Mouse (Mus musculus) stomach, embryonic 16.5 days (tissue): Measurements from ENCODE around the gene Agap1. TPM values are rescaled to one million over a fixed set of nuclear protein-coding genes. Genes with fewer than 3 reads are reported as not detected.

Source experiments
- ATAC-seq: fragments of 200-750 bp; cut with Nextera tagmentation; 2 replicates; pipeline ENCODE4 v1.8.0; 2017; ENCODE audit warnings: moderate number of reproducible peaks, moderate TSS enrichment; ENCODE audit not compliant: insufficient read depth, low FRiP score
- H3K27ac ChIP-seq: fragments of 300-500 bp; sonication (generic); 2 replicates; pipeline ENCODE4 v1.5.1; 2014; ENCODE audit warnings: low read length
- H3K27me3 ChIP-seq: fragments of 300-500 bp; sonication (generic); 2 replicates; pipeline ENCODE4 v1.6.1; 2014; ENCODE audit warnings: low read length, control low read depth, mixed read lengths; ENCODE audit not compliant: control insufficient read depth, insufficient read depth
- H3K36me3 ChIP-seq: fragments of 300-500 bp; sonication (generic); 2 replicates; pipeline ENCODE4 v1.6.1; 2014; ENCODE audit warnings: low read length; ENCODE audit not compliant: control insufficient read depth, insufficient read depth
- H3K4me1 ChIP-seq: fragments of 300-500 bp; sonication (generic); 2 replicates; pipeline ENCODE4 v1.6.1; 2014; ENCODE audit warnings: low read length, control low read depth, mixed read lengths; ENCODE audit not compliant: control insufficient read depth, insufficient read depth
- H3K4me2 ChIP-seq: fragments of 300-500 bp; sonication (generic); 2 replicates; pipeline ENCODE4 v1.6.1; 2014; ENCODE audit warnings: low read depth, low read length, mixed read lengths
- H3K4me3 ChIP-seq: fragments of 300-500 bp; sonication (generic); replicated peaks from 2 replicates; pipeline ENCODE4 v1.5.1; 2014; ENCODE audit warnings: mild to moderate bottlenecking, low read length
- H3K9ac ChIP-seq: fragments of 300-500 bp; sonication (generic); 2 replicates; pipeline ENCODE4 v1.6.1; 2014; ENCODE audit warnings: low read length
- H3K9me3 ChIP-seq: fragments of 300-500 bp; sonication (generic); replicated peaks from 2 replicates; pipeline ENCODE4 v1.6.1; 2016; ENCODE audit warnings: low read length, control low read depth; ENCODE audit not compliant: control insufficient read depth
- whole genome bisulfite sequencing: fragments of 180-500 bp; shearing (Covaris S2); extraction: QIAGEN DNeasy Blood & Tissue Kit; methylation state at CpG from one replicate; pipeline ENCODE4 v1.1.7; 2014; 5-methylcytosine and 5-hydroxymethylcytosine counted together
- polyA plus RNA-seq: library from polyadenylated mRNA; unstranded; fragments of >200 nt; fragmentation: Nextera tagmentation; extraction: Ambion mirVana; gene quantifications from 2 replicates; pipeline ENCODE4 v1.2.1, GENCODE M21; 2015

Gene Agap1
- polyA plus RNA-seq, 1 experiment from 2014 or later, result 5.8 TPM

DNA sequence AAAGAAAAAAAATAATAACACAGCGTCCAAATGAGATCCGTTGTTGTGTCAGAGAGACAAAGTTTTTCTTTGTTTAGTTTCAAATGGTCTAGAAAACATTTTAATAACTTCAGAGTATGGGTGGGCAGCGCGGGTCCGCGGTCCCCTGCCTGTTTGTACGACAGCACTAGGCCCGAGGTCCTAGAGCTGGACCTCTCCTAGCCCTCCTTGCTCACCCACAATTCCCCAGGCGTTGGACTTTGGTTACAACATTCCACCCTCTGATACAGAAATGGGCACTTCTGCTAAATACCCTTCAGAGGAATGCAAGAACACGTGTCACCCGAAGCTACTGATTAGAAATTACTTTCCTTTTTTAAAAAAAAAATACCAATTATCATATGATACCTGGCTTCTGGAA, 296.7 kb downstream of the Agap1 start:
- ATAC-seq, result no peak
- no peaks in the 10 kb centered on the region for H3K36me3 ChIP-seq
- H3K9me3 ChIP-seq, result 0 out of 2 replicates have a peak, but pooled peaks cover 3% of the 10 kb centered on the region
- no peak overlapping the region for H3K9ac ChIP-seq
- H3K27me3 ChIP-seq, result no peaks in the 10 kb centered on the region
- no peak overlapping the region for H3K4me3 ChIP-seq
- H3K27ac ChIP-seq, result no peak overlapping the region
- peaks cover 2% of the 10 kb centered on the region; the same call in 1 of the 2 replicates for H3K4me1 ChIP-seq
- no peak overlapping the region for H3K4me2 ChIP-seq
- 63% methylated on average over 11 of the region's 11 CpGs for WGBS

GRCm38 (mm10) chr1:89752659-89753058, 298.1 kb downstream of the Agap1 start:
- no peaks in the 10 kb centered on the region for H3K36me3 ChIP-seq
- H3K4me3 ChIP-seq, result no peak overlapping the region
- 0 out of 2 replicates have a peak, but pooled peaks cover 3% of the 10 kb centered on the region for H3K9me3 ChIP-seq
- ATAC-seq, result no peak
- no peaks in the 10 kb centered on the region for H3K27me3 ChIP-seq
- H3K4me2 ChIP-seq, result no peak overlapping the region
- H3K9ac ChIP-seq, result no peak overlapping the region
- no peak overlapping the region for H3K27ac ChIP-seq
- peaks cover 2% of the 10 kb centered on the region; the same call in 1 of the 2 replicates for H3K4me1 ChIP-seq
- WGBS, result 97% methylated on average over 3 of the region's 3 CpGs

GRCm38 (mm10) chr1:89755358-89755757, 300.8 kb downstream of the Agap1 start:
- H3K9ac ChIP-seq, result no peak overlapping the region
- WGBS, result 69% methylated on average over 12 of the region's 12 CpGs
- ATAC-seq, result no peak
- no peak overlapping the region for H3K4me2 ChIP-seq
- 0 out of 2 replicates have a peak, but pooled peaks cover 3% of the 10 kb centered on the region for H3K9me3 ChIP-seq
- H3K4me3 ChIP-seq, result no peak overlapping the region
- H3K4me1 ChIP-seq, result peaks cover 2% of the 10 kb centered on the region; the same call in 1 of the 2 replicates
- no peaks in the 10 kb centered on the region for H3K27me3 ChIP-seq
- H3K27ac ChIP-seq, result no peak overlapping the region
- no peaks in the 10 kb centered on the region for H3K36me3 ChIP-seq

DNA sequence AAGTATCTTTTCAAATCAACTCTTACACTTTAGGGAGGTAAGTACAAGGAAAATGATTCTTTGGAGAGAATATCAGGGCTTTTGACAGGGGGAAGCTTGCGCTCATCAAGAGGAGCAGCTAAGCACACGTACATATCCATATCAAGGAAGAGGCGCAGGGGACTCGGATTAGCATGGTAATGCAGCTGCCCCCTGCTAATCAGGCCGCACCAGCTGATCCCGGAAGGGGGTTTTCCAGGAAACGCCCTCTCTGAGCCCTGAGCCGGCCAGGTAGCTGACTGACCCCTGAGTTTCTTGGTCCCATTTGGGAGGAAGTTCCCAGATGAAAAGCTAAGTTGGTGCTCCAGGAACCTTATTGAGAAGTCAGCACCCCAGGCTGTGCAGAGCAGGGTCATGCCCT, 301.8 kb downstream of the Agap1 start:
- Histone ChIP-seq H3K27me3 (no peaks in the 10 kb centered on the region), H3K4me3 (no peak overlapping the region), H3K27ac (no peak overlapping the region), H3K9ac (no peak overlapping the region), H3K4me1 (no peaks in the 10 kb centered on the region), H3K9me3 (0 out of 2 replicates have a peak, but pooled peaks cover 3% of the 10 kb centered on the region), H3K36me3 (no peaks in the 10 kb centered on the region), H3K4me2 (no peak overlapping the region)
- WGBS, result 73% methylated on average over 8 of the region's 8 CpGs
- ATAC-seq, result no peak

GRCm38 (mm10) chr1:89757545-89757944, 302.9 kb downstream of the Agap1 start:
- ATAC-seq, result no peak
- Histone ChIP-seq H3K9me3 (0 out of 2 replicates have a peak, but pooled peaks cover 1% of the 10 kb centered on the region), H3K9ac (no peak overlapping the region), H3K36me3 (no peaks in the 10 kb centered on the region), H3K4me1 (no peaks in the 10 kb centered on the region), H3K27ac (no peak overlapping the region), H3K27me3 (no peaks in the 10 kb centered on the region), H3K4me2 (no peak overlapping the region), H3K4me3 (no peak overlapping the region)
- 50% methylated on average over 3 of the region's 3 CpGs for WGBS

DNA sequence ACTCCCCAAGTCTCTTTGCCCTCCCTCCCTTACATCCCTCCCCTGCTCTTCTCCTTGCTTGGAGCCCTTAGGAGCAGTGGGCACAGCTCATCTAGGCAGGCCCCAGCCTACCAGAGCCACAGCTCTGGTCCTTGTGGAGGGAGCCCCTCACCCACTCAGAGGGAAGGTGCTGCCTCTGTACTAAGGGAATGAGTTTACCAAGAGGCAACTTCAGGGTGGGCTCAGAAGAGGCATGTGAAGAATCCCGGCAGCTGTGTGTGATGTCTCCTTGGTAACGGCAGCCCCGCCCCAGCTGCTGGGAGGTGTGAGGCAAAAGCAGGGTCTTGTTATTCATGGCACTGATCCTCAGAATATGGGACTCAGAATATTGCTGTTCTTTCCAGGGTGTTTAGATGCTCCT, 309.3 kb downstream of the Agap1 start:
- H3K36me3 ChIP-seq, result no peaks in the 10 kb centered on the region
- no peak for ATAC-seq
- no peak overlapping the region for H3K9ac ChIP-seq
- 25% methylated on average over 3 of the region's 3 CpGs for WGBS
- H3K27ac ChIP-seq, result no peak overlapping the region
- 0 out of 2 replicates have a peak, but pooled peaks cover 2% of the 10 kb centered on the region for H3K4me1 ChIP-seq
- H3K4me3 ChIP-seq, result no peak overlapping the region
- no peak overlapping the region for H3K4me2 ChIP-seq
- H3K9me3 ChIP-seq, result no peaks in the 10 kb centered on the region
- no peaks in the 10 kb centered on the region for H3K27me3 ChIP-seq

DNA sequence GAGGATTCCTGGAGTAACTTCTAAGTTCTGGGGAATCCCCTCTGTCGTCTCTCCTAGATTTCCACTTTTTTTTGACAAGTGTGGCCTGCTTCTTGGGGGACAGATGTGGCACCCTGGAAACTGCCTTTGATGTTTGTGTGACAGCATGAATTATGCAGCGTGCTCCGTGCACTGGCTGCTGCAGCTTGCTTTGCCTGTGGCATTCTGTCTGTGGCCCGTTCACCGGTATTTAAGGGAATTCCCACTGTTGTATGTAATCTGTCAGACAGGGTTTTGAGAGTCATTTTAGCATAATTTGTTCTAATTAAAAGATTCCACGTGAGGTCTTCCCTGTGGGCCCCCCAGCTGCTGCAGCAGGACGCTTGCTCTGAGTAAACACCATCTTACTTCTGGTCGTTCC, 312.3 kb downstream of the Agap1 start:
- 42% methylated on average over 8 of the region's 8 CpGs for WGBS
- no peak overlapping the region for H3K9ac ChIP-seq
- no peaks in the 10 kb centered on the region for H3K36me3 ChIP-seq
- H3K27me3 ChIP-seq, result no peaks in the 10 kb centered on the region
- 0 out of 2 replicates have a peak, but pooled peaks cover 2% of the 10 kb centered on the region for H3K4me1 ChIP-seq
- no peak overlapping the region for H3K4me2 ChIP-seq
- no peak for ATAC-seq
- no peaks in the 10 kb centered on the region for H3K9me3 ChIP-seq
- H3K27ac ChIP-seq, result no peak overlapping the region
- no peak overlapping the region for H3K4me3 ChIP-seq

DNA sequence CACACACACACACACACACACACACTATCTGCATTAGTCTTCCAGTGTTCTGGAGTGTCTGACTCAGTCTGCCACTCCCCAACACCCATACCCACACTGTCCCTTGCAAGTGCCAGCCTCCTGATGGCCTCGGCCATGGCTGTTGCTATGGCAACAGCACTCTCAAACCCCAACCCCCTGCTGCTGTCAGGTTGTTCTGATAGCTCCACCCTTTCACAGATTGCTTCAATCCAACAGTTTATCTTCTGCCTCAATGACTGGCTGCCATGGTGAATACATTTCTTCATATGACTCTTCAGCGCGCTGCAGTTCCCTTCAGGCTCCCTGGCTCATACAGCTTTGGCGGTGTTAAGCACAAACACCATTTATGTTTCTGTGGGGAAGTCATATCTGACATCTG, 315.0 kb downstream of the Agap1 start:
- H3K27me3 ChIP-seq, result no peaks in the 10 kb centered on the region
- no peak overlapping the region for H3K9ac ChIP-seq
- H3K4me2 ChIP-seq, result no peak overlapping the region
- no peaks in the 10 kb centered on the region for H3K9me3 ChIP-seq
- H3K4me1 ChIP-seq, result no peaks in the 10 kb centered on the region
- ATAC-seq, result no peak
- no peak overlapping the region for H3K27ac ChIP-seq
- H3K36me3 ChIP-seq, result no peaks in the 10 kb centered on the region
- 85% methylated on average over 4 of the region's 4 CpGs for WGBS
- no peak overlapping the region for H3K4me3 ChIP-seq

- H3K4me3 ChIP-seq, result no peak overlapping the region
- no peaks in the 10 kb centered on the region for H3K27me3 ChIP-seq
- no peak for ATAC-seq
- no peak overlapping the region for H3K4me2 ChIP-seq
- H3K27ac ChIP-seq, result no peak overlapping the region
- 73% methylated on average over 1 of the region's 1 CpGs for WGBS
- no peaks in the 10 kb centered on the region for H3K9me3 ChIP-seq
- no peaks in the 10 kb centered on the region for H3K36me3 ChIP-seq
- no peaks in the 10 kb centered on the region for H3K4me1 ChIP-seq
- H3K9ac ChIP-seq, result no peak overlapping the region
These were observed 315.7 kb downstream of the Agap1 start for GRCm38 (mm10) chr1:89770298-89770697.
